Mouse (Mus musculus): Measurements from ENCODE around the gene Runx2. TPM values are rescaled to one million over a fixed set of nuclear protein-coding genes. Genes with fewer than 3 reads are reported as not detected.

Runx2 gene
- polyA plus RNA-seq, 1 experiment from 2014 or later, result 0.35 TPM

DNA sequence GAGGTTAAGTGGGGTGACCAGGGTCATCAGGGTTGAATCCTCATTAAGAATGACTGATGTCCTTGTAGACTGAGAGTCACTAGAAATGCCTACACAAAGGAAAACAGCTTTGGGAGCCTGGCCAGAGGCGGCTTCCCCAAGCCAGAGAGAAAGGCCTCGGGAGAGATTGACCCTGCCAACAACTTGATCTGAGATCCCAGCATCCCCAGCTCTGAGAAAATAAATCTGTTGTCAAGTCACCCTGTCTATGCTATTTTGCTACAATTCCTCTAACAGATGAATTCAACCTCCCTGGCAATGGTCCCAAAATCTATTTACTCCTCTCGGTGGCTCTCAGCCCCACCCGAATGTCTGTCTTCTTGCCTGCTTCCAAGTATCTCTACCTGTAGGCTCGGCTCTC lies 291.7 kb downstream of the Runx2 start:
- no peak overlapping the region for H3K27ac ChIP-seq (replicated peaks in 1 of 2; ENCODE audit: control insufficient read depth in 1 of 2, insufficient read depth in 1 of 2, low read depth in 2 of 2, low read length in 2 of 2)
- no peaks in the 10 kb centered on the region for H3K36me3 ChIP-seq (ENCODE audit: control insufficient read depth, insufficient read depth, low read length)
- H3K9me3 ChIP-seq (ENCODE audit: control insufficient read depth, low read length), result no peaks in the 10 kb centered on the region
- no peaks in the 10 kb centered on the region for H3K4me1 ChIP-seq (ENCODE audit: control insufficient read depth in 2 of 2, insufficient read depth in 2 of 2, low read length in 2 of 2)
- H3K4me2 ChIP-seq (ENCODE audit: low read length), result no peak overlapping the region
- H3K27me3 ChIP-seq (ENCODE audit: control insufficient read depth, insufficient read depth, low read length), result no peaks in the 10 kb centered on the region
- H3K9ac ChIP-seq (ENCODE audit: low read length), result no peak overlapping the region
- ATAC-seq (ENCODE audit: insufficient number of reproducible peaks, insufficient read depth, low FRiP score, low read depth), result no peak
- H3K4me3 ChIP-seq (ENCODE audit: control insufficient read depth in 1 of 2, insufficient read depth in 1 of 2, low read depth in 1 of 2, low read length in 2 of 2), result no peak overlapping the region
- 80% methylated on average over 5 of the region's 5 CpGs for WGBS

DNA sequence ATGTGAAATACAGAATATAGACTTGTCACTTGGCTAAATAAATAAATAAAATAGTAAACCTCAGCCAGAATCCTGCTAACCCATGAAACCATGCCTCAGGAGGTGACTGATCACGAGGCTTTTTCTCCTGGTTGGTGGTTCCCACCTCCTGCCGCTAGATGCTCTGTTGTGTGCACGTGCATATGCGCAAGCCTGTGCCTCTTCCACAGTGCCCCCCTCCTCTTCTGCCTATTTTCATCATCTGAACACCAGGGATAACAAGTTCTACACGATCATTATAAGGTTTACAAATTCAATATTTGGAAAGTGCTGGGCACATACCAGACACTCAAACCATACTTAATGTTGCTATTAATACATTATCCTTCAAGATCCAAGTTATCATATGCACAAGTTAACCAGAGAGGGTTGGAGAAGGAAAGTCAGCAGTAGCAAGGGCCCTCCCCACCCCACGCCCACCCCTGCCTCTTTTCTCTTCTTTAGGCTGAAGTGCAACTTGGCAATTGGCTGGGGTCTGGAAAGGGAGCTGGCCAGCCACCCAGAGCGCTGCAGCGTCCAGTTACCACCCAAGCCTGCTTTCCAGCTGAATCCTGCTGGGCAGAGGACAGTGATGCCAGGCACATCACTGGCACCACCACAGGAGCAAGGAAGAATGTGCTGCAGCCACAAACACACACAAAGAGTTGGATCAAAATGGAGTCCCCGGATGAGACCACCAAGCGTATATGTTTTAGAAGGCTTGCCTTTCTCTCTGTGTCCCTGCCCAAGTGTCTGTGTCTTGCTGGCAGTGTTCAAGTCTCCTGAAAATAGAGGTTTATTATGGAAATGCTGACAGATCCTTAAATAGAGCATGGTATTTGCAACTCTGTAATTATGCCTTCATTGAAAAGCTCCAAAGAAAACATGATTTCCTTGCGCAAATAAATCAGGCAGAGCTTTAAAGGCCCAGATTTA lies 294.2 kb downstream of the Runx2 start:
- WGBS, result 75% methylated on average over 11 of the region's 11 CpGs
- Histone ChIP-seq H3K9ac (ENCODE audit: low read length) (no peak overlapping the region), H3K27ac (replicated peaks in 1 of 2; ENCODE audit: control insufficient read depth in 1 of 2, insufficient read depth in 1 of 2, low read depth in 2 of 2, low read length in 2 of 2) (no peak overlapping the region), H3K4me2 (ENCODE audit: low read length) (no peak overlapping the region), H3K4me3 (ENCODE audit: control insufficient read depth in 1 of 2, insufficient read depth in 1 of 2, low read depth in 1 of 2, low read length in 2 of 2) (no peak overlapping the region), H3K36me3 (ENCODE audit: control insufficient read depth, insufficient read depth, low read length) (no peaks in the 10 kb centered on the region), H3K4me1 (ENCODE audit: control insufficient read depth in 2 of 2, insufficient read depth in 2 of 2, low read length in 2 of 2) (no peaks in the 10 kb centered on the region), H3K9me3 (ENCODE audit: control insufficient read depth, low read length) (no peaks in the 10 kb centered on the region), H3K27me3 (ENCODE audit: control insufficient read depth, insufficient read depth, low read length) (no peaks in the 10 kb centered on the region)
- no peak for ATAC-seq (ENCODE audit: insufficient number of reproducible peaks, insufficient read depth, low FRiP score, low read depth)

DNA sequence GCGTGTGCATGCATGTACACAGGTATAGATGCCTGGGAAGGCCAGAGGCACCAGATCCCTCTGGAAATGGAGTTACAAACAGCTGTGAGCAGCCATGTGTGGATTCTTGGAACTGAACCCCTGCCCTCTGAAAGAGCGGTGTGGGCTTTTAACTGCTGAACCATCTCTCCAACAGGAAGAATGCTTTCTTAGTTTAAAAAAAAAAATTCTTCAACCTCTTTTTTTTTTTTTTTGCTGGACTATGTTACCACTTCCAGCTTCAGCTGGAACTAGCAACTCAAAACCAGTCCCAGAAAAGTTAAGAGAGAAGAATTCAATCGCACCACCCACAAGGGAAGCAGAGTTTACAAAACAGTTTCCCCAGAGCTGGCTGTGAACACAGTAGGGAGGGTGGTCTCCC lies 295.2 kb downstream of the Runx2 start:
- Histone ChIP-seq H3K4me3 (ENCODE audit: control insufficient read depth in 1 of 2, insufficient read depth in 1 of 2, low read depth in 1 of 2, low read length in 2 of 2) (no peak overlapping the region), H3K27me3 (ENCODE audit: control insufficient read depth, insufficient read depth, low read length) (no peaks in the 10 kb centered on the region), H3K9ac (ENCODE audit: low read length) (no peak overlapping the region), H3K4me2 (ENCODE audit: low read length) (no peak overlapping the region), H3K4me1 (ENCODE audit: control insufficient read depth in 2 of 2, insufficient read depth in 2 of 2, low read length in 2 of 2) (no peaks in the 10 kb centered on the region), H3K9me3 (ENCODE audit: control insufficient read depth, low read length) (no peaks in the 10 kb centered on the region), H3K36me3 (ENCODE audit: control insufficient read depth, insufficient read depth, low read length) (no peaks in the 10 kb centered on the region), H3K27ac (replicated peaks in 1 of 2; ENCODE audit: control insufficient read depth in 1 of 2, insufficient read depth in 1 of 2, low read depth in 2 of 2, low read length in 2 of 2) (no peak overlapping the region)
- 77% methylated on average over 3 of the region's 3 CpGs for WGBS
- ATAC-seq (ENCODE audit: insufficient number of reproducible peaks, insufficient read depth, low FRiP score, low read depth), result no peak

DNA sequence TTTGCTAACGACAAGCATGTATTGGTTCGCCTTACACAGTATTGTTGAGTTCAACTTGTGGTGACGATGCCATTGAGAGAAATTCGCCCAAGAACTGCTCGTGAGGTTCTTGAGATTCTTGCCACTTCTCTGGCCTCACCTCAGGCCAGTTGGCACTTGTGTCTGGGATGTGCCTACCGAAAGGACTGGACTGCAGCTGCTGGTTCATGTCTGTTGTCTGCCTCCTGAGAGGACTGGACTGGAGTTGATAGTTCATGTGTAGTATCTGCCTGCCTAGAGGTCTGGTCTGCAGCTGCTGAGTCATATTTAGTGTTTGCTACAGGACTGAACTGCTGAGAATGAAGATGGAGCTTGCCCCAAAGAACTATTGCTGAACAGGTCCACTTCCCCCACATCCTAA lies 296.4 kb downstream of the Runx2 start:
- ATAC-seq (ENCODE audit: insufficient number of reproducible peaks, insufficient read depth, low FRiP score, low read depth), result no peak

DNA sequence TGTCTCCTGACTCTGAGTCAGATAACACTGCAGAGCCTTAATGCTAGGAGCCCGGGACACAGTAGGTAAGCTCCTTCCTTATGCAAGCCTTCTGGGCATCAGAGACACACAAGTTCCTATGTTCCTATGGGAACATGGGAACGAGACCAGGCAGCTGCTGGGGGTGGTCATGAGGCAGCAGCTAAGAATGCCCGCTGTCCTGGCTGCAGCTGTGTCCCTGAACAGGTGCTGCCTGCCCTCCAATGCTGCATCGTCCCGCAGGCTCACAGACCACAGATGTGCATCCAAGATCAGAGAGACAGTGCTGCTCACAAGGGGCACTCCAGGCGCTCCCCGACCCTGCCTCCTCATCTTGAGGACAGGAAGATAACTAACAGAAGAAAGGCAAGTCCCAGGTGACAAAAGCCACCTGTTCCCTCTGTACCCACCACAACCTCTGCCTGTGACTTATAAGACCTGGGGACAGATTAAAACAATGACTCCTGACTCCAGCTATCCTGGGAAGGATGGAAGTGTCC lies 306.3 kb downstream of the Runx2 start:
- ATAC-seq (ENCODE audit: insufficient number of reproducible peaks, insufficient read depth, low FRiP score, low read depth), result no peak
- Histone ChIP-seq H3K27ac (replicated peaks in 1 of 2; ENCODE audit: control insufficient read depth in 1 of 2, insufficient read depth in 1 of 2, low read depth in 2 of 2, low read length in 2 of 2) (no peak overlapping the region), H3K4me3 (ENCODE audit: control insufficient read depth in 1 of 2, insufficient read depth in 1 of 2, low read depth in 1 of 2, low read length in 2 of 2) (no peak overlapping the region), H3K36me3 (ENCODE audit: control insufficient read depth, insufficient read depth, low read length) (no peaks in the 10 kb centered on the region), H3K9ac (ENCODE audit: low read length) (no peak overlapping the region), H3K4me2 (ENCODE audit: low read length) (no peak overlapping the region), H3K4me1 (ENCODE audit: control insufficient read depth in 2 of 2, insufficient read depth in 2 of 2, low read length in 2 of 2) (no peaks in the 10 kb centered on the region), H3K9me3 (ENCODE audit: control insufficient read depth, low read length) (no peaks in the 10 kb centered on the region), H3K27me3 (ENCODE audit: control insufficient read depth, insufficient read depth, low read length) (no peaks in the 10 kb centered on the region)
- 61% methylated on average over 7 of the region's 7 CpGs for WGBS

More for the DNA sequence above, 296.4 kb downstream of the Runx2 start:
- H3K27me3 ChIP-seq (ENCODE audit: control insufficient read depth, insufficient read depth, low read length), result no peaks in the 10 kb centered on the region
- no peak overlapping the region for H3K27ac ChIP-seq (replicated peaks in 1 of 2; ENCODE audit: control insufficient read depth in 1 of 2, insufficient read depth in 1 of 2, low read depth in 2 of 2, low read length in 2 of 2)
- H3K9ac ChIP-seq (ENCODE audit: low read length), result no peak overlapping the region
- H3K4me1 ChIP-seq (ENCODE audit: control insufficient read depth in 2 of 2, insufficient read depth in 2 of 2, low read length in 2 of 2), result no peaks in the 10 kb centered on the region
- H3K9me3 ChIP-seq (ENCODE audit: control insufficient read depth, low read length), result no peaks in the 10 kb centered on the region
- WGBS, result 89% methylated on average over 6 of the region's 6 CpGs
- no peaks in the 10 kb centered on the region for H3K36me3 ChIP-seq (ENCODE audit: control insufficient read depth, insufficient read depth, low read length)
- H3K4me3 ChIP-seq (ENCODE audit: control insufficient read depth in 1 of 2, insufficient read depth in 1 of 2, low read depth in 1 of 2, low read length in 2 of 2), result no peak overlapping the region
- no peak overlapping the region for H3K4me2 ChIP-seq (ENCODE audit: low read length)

DNA sequence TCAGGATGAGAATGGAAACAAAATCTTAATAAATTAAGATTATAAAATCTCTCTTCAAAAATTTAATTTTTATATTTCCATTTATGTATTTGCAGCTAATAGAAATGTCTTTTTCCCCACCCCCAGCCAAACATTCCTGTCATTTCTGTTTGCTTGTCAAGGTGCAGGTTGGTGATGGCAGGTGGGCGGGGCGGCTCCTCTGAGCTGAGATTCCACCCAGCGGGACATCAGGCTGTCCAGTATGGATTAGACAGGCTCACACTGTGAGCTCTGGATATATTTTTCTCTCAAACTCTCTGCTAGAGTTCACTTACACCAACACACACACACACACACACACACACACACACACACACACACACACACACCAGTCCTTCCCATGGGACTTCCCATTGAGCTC lies 306.9 kb downstream of the Runx2 start:
- 73% methylated on average over 3 of the region's 3 CpGs for WGBS
- Histone ChIP-seq H3K27me3 (ENCODE audit: control insufficient read depth, insufficient read depth, low read length) (no peaks in the 10 kb centered on the region), H3K9me3 (ENCODE audit: control insufficient read depth, low read length) (no peaks in the 10 kb centered on the region), H3K9ac (ENCODE audit: low read length) (no peak overlapping the region), H3K4me1 (ENCODE audit: control insufficient read depth in 2 of 2, insufficient read depth in 2 of 2, low read length in 2 of 2) (no peaks in the 10 kb centered on the region), H3K4me3 (ENCODE audit: control insufficient read depth in 1 of 2, insufficient read depth in 1 of 2, low read depth in 1 of 2, low read length in 2 of 2) (no peak overlapping the region), H3K4me2 (ENCODE audit: low read length) (no peak overlapping the region), H3K36me3 (ENCODE audit: control insufficient read depth, insufficient read depth, low read length) (no peaks in the 10 kb centered on the region), H3K27ac (replicated peaks in 1 of 2; ENCODE audit: control insufficient read depth in 1 of 2, insufficient read depth in 1 of 2, low read depth in 2 of 2, low read length in 2 of 2) (no peak overlapping the region)
- no peak for ATAC-seq (ENCODE audit: insufficient number of reproducible peaks, insufficient read depth, low FRiP score, low read depth)

DNA sequence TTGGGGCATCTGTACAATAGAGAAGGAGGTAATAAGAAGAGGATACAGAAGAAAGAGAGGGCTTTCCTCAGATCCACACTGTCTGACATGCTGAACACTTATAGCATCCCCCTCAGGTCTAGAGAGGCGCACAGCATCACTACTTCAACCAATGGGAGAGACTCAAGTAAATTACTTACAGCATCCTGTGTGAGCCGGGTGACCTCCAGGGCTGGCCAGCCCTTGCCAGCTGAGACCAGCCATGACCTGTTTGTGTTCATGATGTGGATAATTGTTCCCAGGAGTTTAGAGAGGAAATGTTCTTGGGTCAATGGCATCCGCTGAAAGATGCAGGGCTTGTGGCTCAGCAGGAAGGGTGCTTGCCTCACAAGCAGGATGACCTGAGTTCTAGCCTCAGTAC lies 308.1 kb downstream of the Runx2 start:
- Histone ChIP-seq H3K4me1 (ENCODE audit: control insufficient read depth in 2 of 2, insufficient read depth in 2 of 2, low read length in 2 of 2) (no peaks in the 10 kb centered on the region), H3K27me3 (ENCODE audit: control insufficient read depth, insufficient read depth, low read length) (no peaks in the 10 kb centered on the region), H3K4me2 (ENCODE audit: low read length) (no peak overlapping the region), H3K36me3 (ENCODE audit: control insufficient read depth, insufficient read depth, low read length) (no peaks in the 10 kb centered on the region), H3K4me3 (ENCODE audit: control insufficient read depth in 1 of 2, insufficient read depth in 1 of 2, low read depth in 1 of 2, low read length in 2 of 2) (no peak overlapping the region), H3K9ac (ENCODE audit: low read length) (no peak overlapping the region), H3K27ac (replicated peaks in 1 of 2; ENCODE audit: control insufficient read depth in 1 of 2, insufficient read depth in 1 of 2, low read depth in 2 of 2, low read length in 2 of 2) (no peak overlapping the region), H3K9me3 (ENCODE audit: control insufficient read depth, low read length) (no peaks in the 10 kb centered on the region)
- no peak for ATAC-seq (ENCODE audit: insufficient number of reproducible peaks, insufficient read depth, low FRiP score, low read depth)
- WGBS, result 72% methylated on average over 3 of the region's 3 CpGs

Data from heart, embryonic 14.5 days (tissue).